Mouse (Mus musculus) embryonic fibroblast, embryonic 13.5 days (primary cell): ENCODE measurements around the gene Ldlrad3.

Experiments used
- CTCF ChIP-seq: IDR thresholded peaks from 2 replicates; pipeline ENCODE4 v1.5.1; 2011; ENCODE audit warnings: mild to moderate bottlenecking, control low read depth, low read length, moderate library complexity, borderline replicate concordance; ENCODE audit not compliant: insufficient read depth
- POLR2A ChIP-seq: IDR thresholded peaks from 2 replicates; pipeline ENCODE4 v1.6.1; 2011; ENCODE audit warnings: low read depth, mild to moderate bottlenecking, control low read depth, low read length, moderate library complexity

DNA sequence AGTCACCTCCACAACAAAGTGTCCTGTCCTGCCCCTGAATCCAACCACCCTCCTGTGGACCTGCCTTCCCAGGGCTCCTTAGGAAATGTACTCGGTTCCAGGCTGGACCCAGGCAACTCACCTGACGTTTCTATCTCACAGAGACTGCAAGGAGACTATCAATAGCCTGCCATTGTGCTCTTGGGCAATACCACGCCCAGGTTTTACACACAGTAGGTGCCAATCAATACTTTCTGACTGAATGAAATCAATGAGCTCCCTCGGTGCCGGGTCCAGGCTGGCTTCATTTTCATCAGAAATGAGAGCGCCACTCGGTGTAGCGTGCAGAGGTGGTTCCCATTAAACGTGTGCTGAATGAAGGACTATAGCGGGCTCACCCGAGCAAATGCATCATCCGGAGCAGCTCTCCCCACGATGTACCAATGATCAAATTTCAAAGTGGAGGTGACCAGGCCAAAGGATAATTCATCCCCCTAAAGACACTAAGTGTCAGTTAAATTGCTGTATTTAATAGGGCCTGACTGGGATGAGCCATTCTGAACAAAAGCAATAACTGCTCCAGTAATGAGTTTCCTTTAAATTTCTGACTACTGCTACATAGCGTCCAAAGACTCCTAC is 43.4 kb downstream of the Ldlrad3 start:
- TF ChIP-seq CTCF (no peak), POLR2A (no peak)
